Mouse (Mus musculus) CH12.LX (cell line): ENCODE results near the gene Lcn5. TPM values are rescaled to one million over a fixed set of nuclear protein-coding genes. Genes with fewer than 3 reads are reported as not detected.
"Not testable (repeated sequence)": the region's sequence is repeated elsewhere in the genome, so short reads cannot be mapped to it uniquely, and the experiment has no call there.

Experiments used
- DNase-seq: peaks from one replicate; pipeline ENCODE4 v3.0.0-alpha.2; 2013; ENCODE audit errors: extremely low read depth
- H3K27ac ChIP-seq: 2 replicates; pipeline ENCODE4 v1.5.1; 2012; ENCODE audit warnings: low read depth, mild to moderate bottlenecking, control low read depth, moderate library complexity; ENCODE audit not compliant: insufficient read depth
- H3K27me3 ChIP-seq: replicated peaks from 2 replicates; pipeline ENCODE3; 2012; ENCODE audit warnings: inconsistent platforms
- H3K36me3 ChIP-seq, 2 experiments: replicated peaks in 1 of 2; 2 replicates each; pipeline versions ENCODE3 to v1.6.1; 2012; ENCODE audit warnings: inconsistent platforms in 1 of 2, low read length in 1 of 2, mild to moderate bottlenecking in 1 of 2, mixed read lengths in 1 of 2, moderate library complexity in 1 of 2; ENCODE audit not compliant: control insufficient read depth in 1 of 2, insufficient read depth in 1 of 2
- H3K4me1 ChIP-seq, 2 experiments: 2 replicates each; pipeline ENCODE4 v1.6.1; 2012; ENCODE audit warnings: inconsistent platforms in 1 of 2, moderate library complexity in 1 of 2; ENCODE audit not compliant: insufficient read depth in 2 of 2, control insufficient read depth in 1 of 2
- H3K4me2 ChIP-seq: 2 replicates; pipeline ENCODE4 v1.6.1; 2012; ENCODE audit warnings: low read depth, mild to moderate bottlenecking, control low read depth; ENCODE audit not compliant: poor library complexity, insufficient read depth, severe bottlenecking
- H3K4me3 ChIP-seq, 3 experiments: fragments of 150-350 bp in 1 of 3; sonication (generic) in 1 of 3; replicated peaks in 1 of 3; 2 replicates each; pipeline versions ENCODE3 to v1.5.1; 2011 to 2012; ENCODE audit warnings: low read depth in 2 of 3, low read length in 2 of 3, mild to moderate bottlenecking in 2 of 3, moderate library complexity in 2 of 3, control low read depth in 1 of 3, improper control_type of control experiment in 1 of 3, inconsistent platforms in 1 of 3, mixed read lengths in 1 of 3; ENCODE audit not compliant: poor library complexity in 1 of 3
- H3K79me2 ChIP-seq: replicated peaks from 2 replicates; pipeline ENCODE4 v1.6.1; 2012; ENCODE audit warnings: mild to moderate bottlenecking, moderate library complexity; ENCODE audit not compliant: control insufficient read depth, poor library complexity, insufficient read depth, severe bottlenecking; ENCODE audit errors: extremely low read depth
- H3K9ac ChIP-seq: 2 replicates; pipeline ENCODE4 v1.6.1; 2012; ENCODE audit warnings: low read depth, mild to moderate bottlenecking, control low read depth, moderate library complexity; ENCODE audit not compliant: insufficient read depth
- H3K9me3 ChIP-seq: replicated peaks from 2 replicates; pipeline ENCODE3; 2012; ENCODE audit warnings: low read length, inconsistent platforms, mixed read lengths
- dilution Hi-C: fragments of 300-500 bp; cut with MboI; formaldehyde crosslinking; loops from 2 replicates; pipeline ENCODE4 v1.14.3; 2020; ENCODE audit warnings: low sequenced_read_pairs; ENCODE audit not compliant: extremely low pct_unique_long_range_greater_than_20kb, extremely low pct_ligation_motif_present
- in situ Hi-C: fragments of 300-500 bp; cut with MboI; formaldehyde crosslinking; loops from 3 replicates; pipeline ENCODE4 v1.14.3; 2019; ENCODE audit warnings: low sequenced_read_pairs, low pct_ligation_motif_present, low pct_unique_long_range_greater_than_20kb, mixed read lengths
- polyA plus RNA-seq: library from polyadenylated mRNA; unstranded; fragments of >175 nt; gene quantifications from 2 replicates; pipeline ENCODE4 v1.2.1, GENCODE M21; 2012; ENCODE audit warnings: low read depth; ENCODE audit not compliant: insufficient read length
- total RNA-seq, 2 experiments: library from RNA; depleted of rRNA; stranded (reverse); fragments of 300-350 nt in 1 of 2; fragments of >200 nt in 1 of 2; gene quantifications; 2 replicates each; pipeline ENCODE4 v1.2.3; 2012 to 2014

Gene Lcn5
- total and polyA plus RNA-seq, 3 experiments, result not detected

GRCm38 (mm10) chr2:25709056-25709455 lies 51.3 kb downstream of the Lcn5 start:
- H3K4me2 ChIP-seq, H3K4me3 ChIP-seq, H3K27ac ChIP-seq, H3K9ac ChIP-seq, H3K9me3 ChIP-seq, dilution Hi-C loops, H3K36me3 ChIP-seq, DNase-seq, H3K27me3 ChIP-seq, H3K79me2 ChIP-seq, in situ Hi-C loops: not testable (repeated sequence)
- H3K4me1 ChIP-seq, result peaks cover 0 to 12% of the 10 kb centered on the region in 2 experiments; a peak in 2 of 4 replicates

- H3K79me2 ChIP-seq, H3K27me3 ChIP-seq, dilution Hi-C loops, H3K9me3 ChIP-seq, in situ Hi-C loops, H3K4me2 ChIP-seq, H3K27ac ChIP-seq, H3K4me3 ChIP-seq, H3K9ac ChIP-seq, DNase-seq, H3K36me3 ChIP-seq: not testable (repeated sequence)
- H3K4me1 ChIP-seq, result peaks cover 0 to 12% of the 10 kb centered on the region in 2 experiments; a peak in 2 of 4 replicates
Observed at GRCm38 (mm10) chr2:25709791-25710190, 52.0 kb downstream of the Lcn5 start.

Other genes with a start within 250 kb of the Lcn5 start
Only the 20 nearest of the 30 such genes appear.
- 36.8 and 37.4 TPM in 2 replicates for gene Fbxw5, start 157.2 kb upstream of the Lcn5 start, total RNA-seq (2012; rRNA removed)
- 31.9 and 34.3 TPM in 2 replicates for gene Fbxw5, start 157.2 kb upstream of the Lcn5 start, total RNA-seq (2014; rRNA removed)
- 37.0 and 40.4 TPM in 2 replicates for gene Fbxw5, start 157.2 kb upstream of the Lcn5 start, polyA plus RNA-seq
- gene C8g, start 156.2 kb upstream of the Lcn5 start, total RNA-seq (2012; rRNA removed), result 1.2 and 2.7 TPM in 2 replicates
- gene C8g, start 156.2 kb upstream of the Lcn5 start, total RNA-seq (2014; rRNA removed), result 1.2 TPM in 2 replicates
- 1.7 and 2.0 TPM in 2 replicates for gene C8g, start 156.2 kb upstream of the Lcn5 start, polyA plus RNA-seq
- gene Traf2, start 111.0 kb upstream of the Lcn5 start, total RNA-seq (2012; rRNA removed), result 25.1 and 27.7 TPM in 2 replicates
- gene Traf2, start 111.0 kb upstream of the Lcn5 start, total RNA-seq (2014; rRNA removed), result 17.9 and 19.3 TPM in 2 replicates
- gene Traf2, start 111.0 kb upstream of the Lcn5 start, polyA plus RNA-seq, result 26.3 and 26.4 TPM in 2 replicates
- gene Edf1, start 100.1 kb upstream of the Lcn5 start, total RNA-seq (2012; rRNA removed), result 215 and 223 TPM in 2 replicates
- 187 and 188 TPM in 2 replicates for gene Edf1, start 100.1 kb upstream of the Lcn5 start, total RNA-seq (2014; rRNA removed)
- gene Edf1, start 100.1 kb upstream of the Lcn5 start, polyA plus RNA-seq, result 202 and 275 TPM in 2 replicates
- 29.2 and 34.9 TPM in 2 replicates for gene Mamdc4, start 83.1 kb upstream of the Lcn5 start, total RNA-seq (2012; rRNA removed)
- gene Mamdc4, start 83.1 kb upstream of the Lcn5 start, total RNA-seq (2014; rRNA removed), result 0.65 and 4.4 TPM in 2 replicates
- gene Mamdc4, start 83.1 kb upstream of the Lcn5 start, polyA plus RNA-seq, result 4.9 and 11.5 TPM in 2 replicates
- 46.6 and 47.2 TPM in 2 replicates for gene Phpt1, start 82.7 kb upstream of the Lcn5 start, total RNA-seq (2012; rRNA removed)
- 32.6 and 37.9 TPM in 2 replicates for gene Phpt1, start 82.7 kb upstream of the Lcn5 start, total RNA-seq (2014; rRNA removed)
- 66.9 and 69.7 TPM in 2 replicates for gene Phpt1, start 82.7 kb upstream of the Lcn5 start, polyA plus RNA-seq
- 0.97 and 1.4 TPM in 2 replicates for gene Ajm1, start 76.2 kb upstream of the Lcn5 start, total RNA-seq (2012; rRNA removed)
- 0.23 and 0.31 TPM in 2 replicates for gene Ajm1, start 76.2 kb upstream of the Lcn5 start, total RNA-seq (2014; rRNA removed)
- gene Ajm1, start 76.2 kb upstream of the Lcn5 start, polyA plus RNA-seq, result 0.93 and 1.4 TPM in 2 replicates
- gene Rabl6, start 49.4 kb upstream of the Lcn5 start, total RNA-seq (2012; rRNA removed), result 52.0 and 55.7 TPM in 2 replicates
- gene Rabl6, start 49.4 kb upstream of the Lcn5 start, total RNA-seq (2014; rRNA removed), result 32.2 and 34.6 TPM in 2 replicates
- 62.0 and 72.9 TPM in 2 replicates for gene Rabl6, start 49.4 kb upstream of the Lcn5 start, polyA plus RNA-seq
- not detected in 2 replicates for gene Ccdc183, start 40.3 kb upstream of the Lcn5 start, total RNA-seq (2012; rRNA removed)
- gene Ccdc183, start 40.3 kb upstream of the Lcn5 start, total RNA-seq (2014; rRNA removed), result not detected in 2 replicates
- gene Ccdc183, start 40.3 kb upstream of the Lcn5 start, polyA plus RNA-seq, result 0.13 TPM in 1 of 2 replicates, not detected in the other
- 8.9 and 11.1 TPM in 2 replicates for gene Tmem141, start 35.9 kb upstream of the Lcn5 start, total RNA-seq (2012; rRNA removed)
- gene Tmem141, start 35.9 kb upstream of the Lcn5 start, total RNA-seq (2014; rRNA removed), result 6.5 and 7.7 TPM in 2 replicates
- 5.2 and 6.2 TPM in 2 replicates for gene Tmem141, start 35.9 kb upstream of the Lcn5 start, polyA plus RNA-seq
- not detected in 2 replicates for gene Fcna, start 29.9 kb upstream of the Lcn5 start, total RNA-seq (2012; rRNA removed)
- not detected in 2 replicates for gene Fcna, start 29.9 kb upstream of the Lcn5 start, total RNA-seq (2014; rRNA removed)
- not detected in 2 replicates for gene Fcna, start 29.9 kb upstream of the Lcn5 start, polyA plus RNA-seq
- not detected in 2 replicates for gene Lcn8, start 4.8 kb upstream of the Lcn5 start, total RNA-seq (2012; rRNA removed)
- not detected in 2 replicates for gene Lcn8, start 4.8 kb upstream of the Lcn5 start, total RNA-seq (2014; rRNA removed)
- gene Lcn8, start 4.8 kb upstream of the Lcn5 start, polyA plus RNA-seq, result not detected in 2 replicates
- not detected in 2 replicates for gene Lcn6, start 18.8 kb downstream of the Lcn5 start, total RNA-seq (2012; rRNA removed)
- not detected in 2 replicates for gene Lcn6, start 18.8 kb downstream of the Lcn5 start, total RNA-seq (2014; rRNA removed)
- not detected in 2 replicates for gene Lcn6, start 18.8 kb downstream of the Lcn5 start, polyA plus RNA-seq
- gene Lcn10, start 24.8 kb downstream of the Lcn5 start, total RNA-seq (2012; rRNA removed), result not detected in 2 replicates
- not detected in 2 replicates for gene Lcn10, start 24.8 kb downstream of the Lcn5 start, total RNA-seq (2014; rRNA removed)
- not detected in 2 replicates for gene Lcn10, start 24.8 kb downstream of the Lcn5 start, polyA plus RNA-seq
- gene Obp2a, start 42.1 kb downstream of the Lcn5 start, total RNA-seq (2012; rRNA removed), result not detected in 2 replicates
- gene Obp2a, start 42.1 kb downstream of the Lcn5 start, total RNA-seq (2014; rRNA removed), result not detected in 2 replicates
- not detected in 2 replicates for gene Obp2a, start 42.1 kb downstream of the Lcn5 start, polyA plus RNA-seq
- gene Bmyc, start 48.8 kb downstream of the Lcn5 start, total RNA-seq (2012; rRNA removed), result 11.2 and 13.7 TPM in 2 replicates
- 8.2 and 10.8 TPM in 2 replicates for gene Bmyc, start 48.8 kb downstream of the Lcn5 start, total RNA-seq (2014; rRNA removed)
- 30.5 and 37.2 TPM in 2 replicates for gene Bmyc, start 48.8 kb downstream of the Lcn5 start, polyA plus RNA-seq
- not detected in 2 replicates for gene Obp2b, start 79.1 kb downstream of the Lcn5 start, total RNA-seq (2012; rRNA removed)
- gene Obp2b, start 79.1 kb downstream of the Lcn5 start, total RNA-seq (2014; rRNA removed), result not detected in 2 replicates
- gene Obp2b, start 79.1 kb downstream of the Lcn5 start, polyA plus RNA-seq, result not detected in 2 replicates
- gene Lcn3, start 107.6 kb downstream of the Lcn5 start, total RNA-seq (2012; rRNA removed), result not detected in 2 replicates
- not detected in 2 replicates for gene Lcn3, start 107.6 kb downstream of the Lcn5 start, total RNA-seq (2014; rRNA removed)
- gene Lcn3, start 107.6 kb downstream of the Lcn5 start, polyA plus RNA-seq, result not detected in 2 replicates
- not detected in 2 replicates for gene Lcn11, start 119.1 kb downstream of the Lcn5 start, total RNA-seq (2012; rRNA removed)
- not detected in 2 replicates for gene Lcn11, start 119.1 kb downstream of the Lcn5 start, total RNA-seq (2014; rRNA removed)
- gene Lcn11, start 119.1 kb downstream of the Lcn5 start, polyA plus RNA-seq, result not detected in 2 replicates
- not detected in 2 replicates for gene Gm13539, start 124.3 kb downstream of the Lcn5 start, total RNA-seq (2012; rRNA removed)
- gene Gm13539, start 124.3 kb downstream of the Lcn5 start, total RNA-seq (2014; rRNA removed), result not detected in 2 replicates
- not detected in 2 replicates for gene Gm13539, start 124.3 kb downstream of the Lcn5 start, polyA plus RNA-seq